Mouse (Mus musculus) cerebellum, adult (tissue): Measurements from ENCODE around the gene Ddx3y.

ENCODE experiments used
- ATAC-seq: cut with Nextera tagmentation; 2 replicates; pipeline ENCODE4 v1.9.2; 2017; ENCODE audit warnings: mild to moderate bottlenecking, moderate library complexity, mixed read lengths; ENCODE audit not compliant: insufficient number of reproducible peaks, low FRiP score, low TSS enrichment

Gene Ddx3y

DNA sequence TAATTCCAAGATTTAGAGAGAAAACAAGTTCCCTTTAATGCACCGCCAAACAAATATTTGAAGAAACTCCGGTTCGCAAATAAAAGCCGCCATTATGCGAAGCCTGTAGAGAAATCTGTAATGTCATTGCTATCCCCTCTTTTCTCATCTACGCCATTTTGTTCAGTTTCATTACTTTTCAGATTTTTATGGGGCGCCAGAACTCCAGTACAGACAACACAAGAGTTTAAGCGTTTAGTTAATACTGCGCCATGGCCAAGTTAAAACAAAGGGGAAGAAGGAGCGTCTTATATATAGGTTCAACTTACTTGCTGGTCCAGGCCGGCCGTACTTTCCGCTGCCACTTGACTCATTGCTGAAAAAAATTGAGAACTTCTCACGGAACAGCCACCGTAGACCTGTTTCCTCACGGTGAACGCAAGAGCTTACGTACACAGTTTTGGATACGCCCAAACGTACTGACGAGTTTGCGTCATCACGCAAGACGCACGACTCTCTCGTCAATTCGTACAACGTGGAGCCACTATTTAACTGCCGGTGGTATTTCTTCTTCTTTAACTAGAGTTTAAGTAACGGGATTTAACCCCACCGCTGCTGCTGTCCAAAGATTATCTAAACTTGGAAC, at the start of gene Ddx3y:
Gene Ddx3y, minus strand, starts transcription at position 459 of the 625 bp plus-strand sequence.
- peak; percentile 100 for ATAC-seq

- no peak for ATAC-seq
These were observed 7.3 kb upstream of the Ddx3y start for GRCm38 (mm10) chrY:1293708-1294107.

- ATAC-seq: peak; percentile 36; the same call in 1 of the 2 replicates
These were observed 694 bp downstream of the Ddx3y start for GRCm38 (mm10) chrY:1285735-1286134.

DNA sequence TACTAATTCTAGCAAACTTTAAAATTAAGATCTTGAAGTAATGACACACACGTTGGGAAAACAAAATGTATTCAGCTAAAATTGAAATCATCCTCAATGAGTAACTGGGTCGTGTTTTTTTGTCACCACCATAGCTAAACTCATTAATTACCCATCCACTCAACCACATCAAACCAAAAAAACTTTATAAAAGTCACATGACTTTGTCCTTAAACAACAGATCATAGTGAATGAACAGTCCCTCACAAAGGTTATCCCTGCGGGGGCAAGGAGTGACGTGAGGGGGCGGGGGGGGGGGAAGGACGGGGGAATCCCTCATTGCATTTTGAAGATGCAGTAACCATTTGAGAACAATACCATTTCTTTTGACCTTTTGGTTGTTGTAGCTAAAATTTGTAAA, 40.3 kb downstream of the Ddx3y start:
- no peak for ATAC-seq

DNA sequence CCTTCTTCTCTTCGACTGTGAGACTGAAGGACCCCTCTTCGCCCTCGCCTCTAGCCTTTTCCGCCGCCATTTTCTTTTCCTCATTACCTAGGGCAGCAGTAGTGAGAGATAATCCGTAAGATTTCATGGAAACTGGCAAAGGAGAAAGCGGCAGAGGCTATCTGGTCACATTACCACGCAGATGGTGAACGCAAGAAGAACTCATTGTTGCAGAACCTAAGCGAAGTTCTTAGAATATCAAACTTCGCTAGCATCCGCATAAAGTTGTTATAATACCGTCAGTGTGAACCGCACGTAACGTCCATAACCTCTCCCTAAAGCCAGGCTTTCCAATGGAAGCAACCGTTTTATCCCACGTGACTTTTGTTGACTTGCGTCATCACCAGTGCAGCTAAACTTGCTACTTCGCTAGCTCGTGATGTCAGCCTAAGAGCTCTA, 41.0 kb downstream of the Ddx3y start, which contains the start of gene Uty:
Gene Uty, minus strand, starts transcription at position 334 of the 438 bp plus-strand sequence.
- peak; percentile 99 for ATAC-seq

DNA sequence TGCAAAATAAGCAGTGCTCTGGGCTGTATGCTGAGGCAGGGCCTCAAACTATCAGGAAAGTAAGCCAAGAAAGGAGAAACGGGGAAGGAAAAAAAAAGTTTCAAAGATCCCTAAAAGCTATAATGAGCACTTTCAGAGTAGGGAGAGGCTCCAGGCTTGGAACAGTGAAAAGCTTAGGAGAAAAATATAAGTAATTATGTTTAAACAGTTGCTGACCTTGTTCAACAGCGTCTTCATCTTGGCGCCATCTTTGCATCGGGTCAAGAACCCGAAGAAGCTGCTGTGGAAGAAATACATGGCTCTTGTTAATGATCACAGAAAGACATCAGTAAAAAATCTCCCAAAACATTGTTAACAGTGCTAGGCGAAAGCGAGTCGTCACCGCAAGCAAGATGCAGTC, 41.5 kb downstream of the Ddx3y start:
- ATAC-seq: no peak

DNA sequence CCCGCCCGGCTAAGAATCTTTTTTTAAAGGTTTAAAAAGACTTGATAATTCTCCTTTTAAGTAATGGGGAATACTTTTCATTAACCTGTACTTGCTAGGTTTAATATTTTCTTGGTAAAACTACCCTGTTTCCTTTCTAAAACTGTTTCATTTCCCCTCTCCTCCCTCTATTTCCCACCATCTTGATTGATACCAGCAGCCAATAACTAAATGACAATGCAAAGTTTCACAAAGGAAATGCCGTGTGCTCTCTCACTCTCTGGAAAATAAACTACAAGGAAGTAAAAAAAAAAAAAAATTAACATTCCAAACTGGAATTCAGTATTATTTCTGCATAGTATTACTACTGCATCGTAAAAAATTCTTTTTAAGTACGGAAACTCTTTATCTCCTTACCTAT, 42.0 kb downstream of the Ddx3y start:
- ATAC-seq: no peak

DNA sequence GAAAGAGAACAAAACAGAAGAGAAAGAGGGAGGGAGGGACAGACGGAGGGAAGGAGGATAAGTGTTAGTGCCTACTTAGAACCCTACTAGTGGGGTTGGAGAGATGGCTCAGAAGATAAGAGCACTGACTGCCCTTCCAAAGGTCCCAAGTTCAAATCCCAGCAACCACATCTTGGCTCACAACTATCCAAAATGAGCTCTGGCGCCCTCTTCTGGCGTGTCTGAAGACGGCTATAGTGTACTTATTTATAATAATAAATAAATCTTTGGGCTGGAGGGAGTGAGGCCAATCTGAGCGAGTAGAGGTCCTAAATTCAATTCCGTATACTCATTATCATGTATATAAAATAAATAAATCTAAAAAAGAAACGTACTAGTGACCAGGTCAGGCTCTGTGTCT, 66.4 kb downstream of the Ddx3y start:
- no peak for ATAC-seq
